Mouse (Mus musculus): ENCODE data around the gene Rapgef4. TPM values are rescaled to one million over a fixed set of nuclear protein-coding genes. Genes with fewer than 3 reads are reported as not detected.
A peak's percentile ranks its signal among the peaks of the same experiment; 100 is the strongest.

Rapgef4 gene
- total and polyA plus RNA-seq, 2 experiments from 2014 or later: 5.3 to 5.5 TPM

GRCm38 (mm10) chr2:72045659-72046058 is 64.6 kb downstream of the Rapgef4 start:
- no peak for TF ChIP-seq CTCF (IDR thresholded peaks at IDR 0.05; ENCODE audit: low read depth)
- TF ChIP-seq EP300 (IDR thresholded peaks at IDR 0.05; ENCODE audit: low read depth): no peak
- Histone ChIP-seq H3K36me3 (replicated peaks; ENCODE audit: control insufficient read depth, insufficient read depth, low read length) (no peaks in the 10 kb centered on the region), H3K9ac (replicated peaks; ENCODE audit: low read depth, low read length) (no peak overlapping the region), H3K4me2 (ENCODE audit: low read depth, low read length) (no peak overlapping the region), H3K4me1 (ENCODE audit: control insufficient read depth, insufficient read depth) (no peaks in the 10 kb centered on the region), H3K4me3 (ENCODE audit: low read depth, low read length) (no peak overlapping the region), H3K27me3 (ENCODE audit: control insufficient read depth, insufficient read depth, low read length) (no peaks in the 10 kb centered on the region), H3K9me3 (replicated peaks; ENCODE audit: control insufficient read depth, low read length) (no peaks in the 10 kb centered on the region), H3K27ac (ENCODE audit: low read depth) (no peak overlapping the region)
- ATAC-seq (ENCODE audit: insufficient read depth, low read depth) (no peak), DNase-seq (ENCODE audit: low spot score) (no peak)
- 80% methylated on average over 11 of the region's 11 CpGs for WGBS

GRCm38 (mm10) chr2:72050451-72050850 is 69.4 kb downstream of the Rapgef4 start:
- Histone ChIP-seq H3K4me2 (ENCODE audit: low read depth, low read length) (no peak overlapping the region), H3K27me3 (ENCODE audit: control insufficient read depth, insufficient read depth, low read length) (no peaks in the 10 kb centered on the region), H3K27ac (ENCODE audit: low read depth) (no peak overlapping the region), H3K4me1 (ENCODE audit: control insufficient read depth, insufficient read depth) (peaks cover 11% of the 10 kb centered on the region), H3K9ac (replicated peaks; ENCODE audit: low read depth, low read length) (no peak overlapping the region), H3K4me3 (ENCODE audit: low read depth, low read length) (no peak overlapping the region), H3K36me3 (replicated peaks; ENCODE audit: control insufficient read depth, insufficient read depth, low read length) (no peaks in the 10 kb centered on the region), H3K9me3 (replicated peaks; ENCODE audit: control insufficient read depth, low read length) (no peaks in the 10 kb centered on the region)
- DNase-seq (ENCODE audit: low spot score) (no peak), ATAC-seq (ENCODE audit: insufficient read depth, low read depth) (no peak)
- TF ChIP-seq EP300 (IDR thresholded peaks at IDR 0.05; ENCODE audit: low read depth) (no peak), CTCF (IDR thresholded peaks at IDR 0.05; ENCODE audit: low read depth) (no peak)
- WGBS: 67% methylated on average over 7 of the region's 7 CpGs

- ATAC-seq (ENCODE audit: insufficient read depth, low read depth): peak; percentile 71
- H3K36me3 ChIP-seq (replicated peaks; ENCODE audit: control insufficient read depth, insufficient read depth, low read length): no peaks in the 10 kb centered on the region
- H3K9ac ChIP-seq (replicated peaks; ENCODE audit: low read depth, low read length): peak overlapping the region; percentile 63
- no peaks in the 10 kb centered on the region for H3K27me3 ChIP-seq (ENCODE audit: control insufficient read depth, insufficient read depth, low read length)
- TF ChIP-seq EP300 (IDR thresholded peaks at IDR 0.05; ENCODE audit: low read depth) (0 out of 2 replicates have a peak, but pooled peaks have one; percentile 49), CTCF (IDR thresholded peaks at IDR 0.05; ENCODE audit: low read depth) (no peak)
- peaks cover 17% of the 10 kb centered on the region for H3K4me1 ChIP-seq (ENCODE audit: control insufficient read depth, insufficient read depth)
- H3K27ac ChIP-seq (ENCODE audit: low read depth): peak overlapping the region; percentile 83
- H3K9me3 ChIP-seq (replicated peaks; ENCODE audit: control insufficient read depth, low read length): no peaks in the 10 kb centered on the region
- DNase-seq (ENCODE audit: low spot score): peak; percentile 51
- H3K4me2 ChIP-seq (ENCODE audit: low read depth, low read length): peak overlapping the region; percentile 81
- peak overlapping the region; percentile 55 for H3K4me3 ChIP-seq (ENCODE audit: low read depth, low read length)
- 11% methylated on average over 5 of the region's 5 CpGs for WGBS
Observed at GRCm38 (mm10) chr2:72054280-72054679, 73.2 kb downstream of the Rapgef4 start.

- H3K4me2 ChIP-seq (ENCODE audit: low read depth, low read length): peak overlapping the region; percentile 81
- H3K4me3 ChIP-seq (ENCODE audit: low read depth, low read length): peak overlapping the region; percentile 55
- no peaks in the 10 kb centered on the region for H3K36me3 ChIP-seq (replicated peaks; ENCODE audit: control insufficient read depth, insufficient read depth, low read length)
- peaks cover 17% of the 10 kb centered on the region for H3K4me1 ChIP-seq (ENCODE audit: control insufficient read depth, insufficient read depth)
- DNase-seq (ENCODE audit: low spot score): no peak
- ATAC-seq (ENCODE audit: insufficient read depth, low read depth): no peak
- peak overlapping the region; percentile 83 for H3K27ac ChIP-seq (ENCODE audit: low read depth)
- no peaks in the 10 kb centered on the region for H3K27me3 ChIP-seq (ENCODE audit: control insufficient read depth, insufficient read depth, low read length)
- no peaks in the 10 kb centered on the region for H3K9me3 ChIP-seq (replicated peaks; ENCODE audit: control insufficient read depth, low read length)
- H3K9ac ChIP-seq (replicated peaks; ENCODE audit: low read depth, low read length): no peak overlapping the region
- no peak for TF ChIP-seq EP300 (IDR thresholded peaks at IDR 0.05; ENCODE audit: low read depth)
- no peak for TF ChIP-seq CTCF (IDR thresholded peaks at IDR 0.05; ENCODE audit: low read depth)
- 21% methylated on average over 6 of the region's 6 CpGs for WGBS
Observed at GRCm38 (mm10) chr2:72054736-72055135, 73.7 kb downstream of the Rapgef4 start.

GRCm38 (mm10) chr2:72055476-72055875 is 74.4 kb downstream of the Rapgef4 start:
- Histone ChIP-seq H3K4me3 (ENCODE audit: low read depth, low read length) (no peak overlapping the region), H3K9me3 (replicated peaks; ENCODE audit: control insufficient read depth, low read length) (no peaks in the 10 kb centered on the region), H3K4me2 (ENCODE audit: low read depth, low read length) (peak overlapping the region; percentile 81; the same call in 1 of the 2 replicates), H3K27ac (ENCODE audit: low read depth) (peak overlapping the region; percentile 4; the same call in 1 of the 2 replicates), H3K27me3 (ENCODE audit: control insufficient read depth, insufficient read depth, low read length) (no peaks in the 10 kb centered on the region), H3K9ac (replicated peaks; ENCODE audit: low read depth, low read length) (no peak overlapping the region), H3K4me1 (ENCODE audit: control insufficient read depth, insufficient read depth) (peaks cover 17% of the 10 kb centered on the region), H3K36me3 (replicated peaks; ENCODE audit: control insufficient read depth, insufficient read depth, low read length) (no peaks in the 10 kb centered on the region)
- no peak for TF ChIP-seq CTCF (IDR thresholded peaks at IDR 0.05; ENCODE audit: low read depth)
- TF ChIP-seq EP300 (IDR thresholded peaks at IDR 0.05; ENCODE audit: low read depth): no peak
- ATAC-seq (ENCODE audit: insufficient read depth, low read depth) (no peak), DNase-seq (ENCODE audit: low spot score) (no peak)
- WGBS: 75% methylated on average over 5 of the region's 5 CpGs
